Mouse (Mus musculus) kidney, adult 18-20 months (tissue): Measurements from ENCODE around the gene Lrrc4c.

Experiments used
- DNase-seq: peaks from one replicate; pipeline ENCODE4 v3.0.0; 2021

The Lrrc4c gene

DNA sequence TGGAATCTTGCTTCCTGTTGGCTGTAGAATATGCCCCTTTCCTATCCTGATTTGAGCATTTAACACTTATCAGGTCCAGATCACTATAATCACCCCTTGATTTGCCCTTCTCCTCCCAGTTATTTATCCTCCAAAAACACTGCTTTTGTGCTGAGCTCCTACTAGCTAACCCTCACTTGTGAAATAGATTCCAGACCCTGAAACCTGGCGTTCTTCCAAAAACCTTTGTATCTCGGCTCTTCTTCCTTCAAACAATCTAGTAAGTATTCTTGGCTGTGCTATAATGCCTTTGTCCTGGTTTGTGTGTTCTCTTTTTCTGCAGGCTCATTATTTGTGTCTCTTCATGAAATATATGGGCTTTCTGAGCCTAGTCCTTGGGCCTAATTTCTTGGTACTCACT is 1167.6 kb downstream of the Lrrc4c start:
- no peak for DNase-seq

- DNase-seq: no peak
Observed at GRCm38 (mm10) chr2:97487567-97487966, 1169.6 kb downstream of the Lrrc4c start.

DNA sequence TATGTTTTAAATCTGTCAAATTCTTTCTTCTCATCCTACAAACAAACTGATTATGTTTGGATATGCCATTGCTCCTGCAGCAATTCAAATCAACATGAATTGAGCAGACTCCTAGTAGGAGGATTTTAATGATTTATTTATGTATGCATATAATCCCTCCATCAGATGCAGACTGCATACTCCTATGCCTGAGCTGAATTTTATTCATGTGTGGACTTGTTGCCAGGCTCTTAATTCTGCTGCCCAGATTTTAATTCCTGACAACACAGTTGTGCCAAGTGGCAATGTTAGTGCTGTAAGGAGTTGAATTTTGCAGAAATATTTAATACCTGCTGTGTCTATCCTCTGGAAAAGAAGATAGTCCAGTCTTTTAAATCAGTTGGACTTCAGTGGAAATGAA is 1179.1 kb downstream of the Lrrc4c start:
- no peak for DNase-seq

DNA sequence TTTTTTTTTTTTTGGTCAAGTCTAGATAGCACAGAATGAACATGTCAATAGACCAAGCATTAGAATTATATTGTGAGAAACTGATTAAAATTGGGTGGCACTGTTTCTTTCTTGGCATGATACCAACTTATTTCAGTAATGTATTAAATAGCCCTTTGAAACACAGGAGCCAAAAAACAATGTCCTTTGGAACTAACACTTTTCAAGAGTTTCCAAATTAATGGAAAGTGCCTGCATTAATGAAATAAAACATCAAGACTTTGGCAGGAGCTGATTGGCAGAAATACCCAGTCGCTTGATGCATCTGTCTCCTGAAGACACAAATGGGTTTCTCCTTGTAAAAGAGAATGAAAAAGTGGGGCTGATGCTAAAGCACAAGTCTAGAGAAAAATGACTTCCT is 1184.5 kb downstream of the Lrrc4c start:
- DNase-seq: no peak

- DNase-seq: no peak
Observed at GRCm38 (mm10) chr2:97504902-97505301, 1186.9 kb downstream of the Lrrc4c start.

DNA sequence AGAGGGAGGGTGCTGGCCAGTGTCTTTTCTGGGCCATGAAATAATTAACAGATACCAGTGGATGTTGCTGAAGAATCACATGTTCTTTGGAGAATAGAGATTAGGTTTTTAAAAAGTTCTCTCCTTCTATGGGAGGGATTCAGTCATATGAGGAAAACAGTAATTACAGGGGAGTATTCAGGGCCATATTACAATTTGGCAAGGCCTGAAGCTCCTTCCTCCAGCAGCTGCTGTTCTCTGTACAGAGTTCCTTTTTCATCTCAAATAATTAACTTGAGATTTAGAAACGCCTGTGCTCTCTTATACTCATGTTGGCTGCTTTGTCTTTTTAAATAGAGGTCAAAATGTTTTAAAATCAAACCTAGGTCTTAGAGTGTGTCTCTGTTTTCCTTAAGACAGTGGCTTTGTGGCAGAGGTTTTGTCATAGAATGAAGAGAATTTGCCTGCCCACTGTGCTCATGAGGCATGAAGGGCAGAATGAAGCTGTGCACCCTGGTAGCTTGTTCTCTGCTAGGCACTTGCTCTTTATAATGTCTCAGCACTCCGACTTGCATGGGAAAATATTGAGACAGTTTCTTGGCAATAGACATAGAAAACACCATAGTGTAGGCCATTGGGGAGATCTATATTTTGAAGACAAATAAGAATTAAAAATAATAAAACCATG is 1206.4 kb downstream of the Lrrc4c start:
- no peak for DNase-seq

DNA sequence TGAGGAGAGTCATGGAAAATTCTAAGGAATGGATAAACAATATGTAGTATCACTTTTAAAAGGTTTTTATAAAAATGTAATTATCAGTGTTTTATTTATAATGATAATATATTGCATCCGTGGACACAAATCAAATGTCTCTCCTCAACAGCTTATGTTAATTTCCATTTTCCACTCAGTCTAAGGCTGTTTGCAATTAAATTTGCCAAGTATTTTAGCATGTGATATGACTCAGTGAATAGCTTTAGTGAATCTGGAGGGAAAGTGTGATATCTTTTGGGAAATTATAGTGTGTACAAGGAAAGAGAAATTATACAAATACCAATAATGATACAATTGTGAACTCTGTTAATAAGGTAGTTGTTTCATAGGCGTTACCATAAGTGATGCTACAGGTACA is 1207.1 kb downstream of the Lrrc4c start:
- DNase-seq: no peak

DNA sequence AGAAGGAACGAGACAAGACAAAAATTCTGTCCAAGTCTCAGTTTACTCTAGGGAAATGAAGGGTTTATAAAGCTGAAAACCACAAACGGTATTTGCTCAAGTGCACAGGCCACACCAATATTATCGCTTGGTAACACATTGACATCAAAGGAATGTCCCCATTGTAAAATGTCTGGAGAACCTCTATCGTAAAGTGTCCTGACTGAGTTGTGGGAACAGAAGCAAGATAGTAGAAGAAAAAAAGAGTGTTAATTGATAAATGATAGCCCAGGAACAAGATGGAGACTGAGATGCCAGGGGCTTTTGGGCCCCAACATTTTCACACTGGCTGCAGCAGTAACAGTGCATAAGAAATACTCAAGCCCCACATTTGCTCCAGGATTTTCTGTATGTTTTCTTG is 1212.7 kb downstream of the Lrrc4c start:
- DNase-seq: no peak

- DNase-seq: no peak
Observed at GRCm38 (mm10) chr2:97543691-97544672, 1226.0 kb downstream of the Lrrc4c start.

DNA sequence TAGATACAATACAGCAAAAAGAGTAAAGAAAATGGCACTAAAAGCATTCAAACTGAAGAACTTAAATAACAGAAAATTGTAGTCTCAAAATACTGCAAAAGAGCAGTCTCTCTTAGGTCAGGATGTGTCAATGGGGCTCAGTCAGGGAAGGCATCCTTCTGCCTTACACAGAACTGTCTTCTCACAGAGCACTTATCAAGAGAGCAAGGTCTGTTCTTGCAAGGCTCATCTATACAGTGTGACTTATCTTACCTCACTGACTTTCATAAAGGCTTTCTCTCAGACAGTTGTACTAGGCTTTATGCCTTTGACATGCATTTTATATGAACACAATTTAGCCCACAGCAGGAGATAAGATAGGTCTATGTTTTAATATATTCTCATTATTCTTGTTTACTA is 1226.7 kb downstream of the Lrrc4c start:
- no peak for DNase-seq

- no peak for DNase-seq
Observed at GRCm38 (mm10) chr2:97545946-97546345, 1228.0 kb downstream of the Lrrc4c start.

DNA sequence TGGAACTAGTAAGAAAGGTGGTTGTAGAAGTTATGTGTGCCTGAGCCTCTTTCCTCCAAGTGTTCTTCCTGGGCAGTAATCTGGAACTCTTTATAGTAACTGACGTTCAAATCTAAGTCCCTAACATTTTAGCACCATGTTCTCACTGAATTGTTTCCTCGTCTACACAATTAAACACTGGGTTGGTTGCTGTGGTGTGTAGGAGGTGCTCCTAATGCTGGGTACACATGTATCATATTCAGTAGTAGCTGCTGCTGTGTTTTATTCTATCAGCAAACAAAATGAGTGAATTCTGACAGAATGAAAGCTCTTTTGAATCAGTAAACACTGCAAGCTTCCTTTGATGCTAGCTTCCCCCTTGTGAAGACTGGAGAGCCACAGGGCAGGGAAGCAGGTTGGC is 1246.5 kb downstream of the Lrrc4c start:
- DNase-seq: no peak

GRCm38 (mm10) chr2:97568954-97569353 is 1251.0 kb downstream of the Lrrc4c start:
- no peak for DNase-seq

- DNase-seq: no peak
Observed at GRCm38 (mm10) chr2:97574921-97575320, 1257.0 kb downstream of the Lrrc4c start.

- no peak for DNase-seq
Observed at GRCm38 (mm10) chr2:97581132-97581531, 1263.2 kb downstream of the Lrrc4c start.

- DNase-seq: no peak
Observed at GRCm38 (mm10) chr2:97586322-97586721, 1268.4 kb downstream of the Lrrc4c start.

DNA sequence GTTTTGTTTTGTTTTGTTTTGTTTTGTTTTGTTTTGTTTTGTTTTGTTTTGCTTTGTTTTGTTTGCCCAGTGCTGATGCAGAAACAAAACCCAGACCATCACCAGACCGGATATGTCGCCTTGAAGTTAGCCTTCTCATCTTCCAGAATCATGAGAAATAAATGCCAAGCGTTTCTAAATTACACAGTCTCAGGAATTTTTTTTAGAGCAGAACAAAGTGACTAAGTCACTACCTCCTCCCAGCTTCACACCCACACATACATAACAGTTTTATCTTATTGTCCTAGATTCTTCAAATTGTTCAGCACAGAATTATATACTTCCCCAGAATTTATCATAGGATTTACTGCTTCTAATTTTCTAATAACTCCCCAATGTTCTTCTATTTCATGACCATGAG is 1272.6 kb downstream of the Lrrc4c start:
- DNase-seq: no peak

- no peak for DNase-seq
Observed at GRCm38 (mm10) chr2:97604182-97604581, 1286.2 kb downstream of the Lrrc4c start.

- DNase-seq: no peak
Observed at GRCm38 (mm10) chr2:97604688-97605215, 1286.8 kb downstream of the Lrrc4c start.

DNA sequence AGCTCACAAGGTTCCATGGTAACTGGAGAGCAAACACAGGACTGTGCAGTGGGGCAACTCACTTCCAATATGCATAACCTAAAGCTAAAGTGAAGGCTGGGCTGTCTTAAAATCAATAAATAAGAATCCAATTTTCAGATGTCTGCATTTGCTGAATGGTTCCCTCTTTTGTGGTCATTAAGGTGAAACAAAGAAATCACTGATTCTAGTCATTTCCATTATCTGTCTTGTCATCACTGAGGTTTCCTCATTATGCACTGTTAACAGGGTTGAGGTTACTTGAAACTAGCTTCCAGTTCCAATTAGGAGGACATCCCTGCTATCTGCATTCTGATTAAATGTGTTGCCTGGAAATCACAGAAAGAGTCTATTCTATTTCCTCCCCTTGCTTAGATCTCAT is 1291.5 kb downstream of the Lrrc4c start:
- no peak for DNase-seq

- DNase-seq: no peak
Observed at GRCm38 (mm10) chr2:97610566-97610965, 1292.6 kb downstream of the Lrrc4c start.

- DNase-seq: no peak
Observed at GRCm38 (mm10) chr2:97614724-97615123, 1296.8 kb downstream of the Lrrc4c start.

- DNase-seq: no peak
Observed at GRCm38 (mm10) chr2:97618589-97618988, 1300.6 kb downstream of the Lrrc4c start.

- no peak for DNase-seq
Observed at GRCm38 (mm10) chr2:97639941-97640340, 1322.0 kb downstream of the Lrrc4c start.
